Mouse (Mus musculus) left cerebral cortex, postnatal 4 days (tissue): ENCODE results near the gene Gpc6. TPM values are rescaled to one million over a fixed set of nuclear protein-coding genes. Genes with fewer than 3 reads are reported as not detected.

Source experiments
- DNase-seq: peaks from one replicate; pipeline ENCODE4 v3.0.0-alpha.2; 2022
- intact Hi-C: fragments of 180-260 bp; cut with DNase I; formaldehyde crosslinking; loops from one replicate; pipeline ENCODE4 v1.15.1; 2025
- total RNA-seq, 2 experiments: library from RNA; stranded (reverse); gene quantifications; 2 replicates each; pipeline ENCODE4 v1.2.3; 2021

Gpc6 gene
- total RNA-seq, 2 experiments from 2014 or later: 24.8 to 26.4 TPM

- peak; percentile 30 for DNase-seq
- intact Hi-C loops: no loop called here
These were observed 852.9 kb downstream of the Gpc6 start for GRCm38 (mm10) chr14:117777866-117778500.

GRCm38 (mm10) chr14:117778538-117779413, 853.7 kb downstream of the Gpc6 start:
- no peak for DNase-seq
- intact Hi-C loops: no loop called here

- no peak for DNase-seq
- intact Hi-C loops: no loop called here
These were observed 856.6 kb downstream of the Gpc6 start for GRCm38 (mm10) chr14:117781724-117782123.

GRCm38 (mm10) chr14:117783671-117784262, 858.7 kb downstream of the Gpc6 start:
- peak; percentile 8 for DNase-seq
- intact Hi-C loops: no loop called here

- no peak for DNase-seq
- intact Hi-C loops: no loop called here
These were observed 859.8 kb downstream of the Gpc6 start for GRCm38 (mm10) chr14:117784960-117785359.

GRCm38 (mm10) chr14:117785507-117786085, 860.5 kb downstream of the Gpc6 start:
- intact Hi-C loops: no loop called here
- DNase-seq: no peak

GRCm38 (mm10) chr14:117786647-117787046, 861.5 kb downstream of the Gpc6 start:
- intact Hi-C loops: no loop called here
- DNase-seq: no peak

GRCm38 (mm10) chr14:117794874-117795273, 869.8 kb downstream of the Gpc6 start:
- intact Hi-C loops: no loop called here
- no peak for DNase-seq

- intact Hi-C loops: no loop called here
- no peak for DNase-seq
These were observed 871.5 kb downstream of the Gpc6 start for GRCm38 (mm10) chr14:117796661-117797060.

GRCm38 (mm10) chr14:117800399-117800798, 875.3 kb downstream of the Gpc6 start:
- DNase-seq: no peak
- intact Hi-C loops: no loop called here

GRCm38 (mm10) chr14:117807846-117808245, 882.7 kb downstream of the Gpc6 start:
- no peak for DNase-seq
- intact Hi-C loops: no loop called here

- peak; percentile 68 for DNase-seq
- intact Hi-C loops: no loop called here
These were observed 883.2 kb downstream of the Gpc6 start for GRCm38 (mm10) chr14:117808326-117808725.

GRCm38 (mm10) chr14:117810321-117811270, 885.5 kb downstream of the Gpc6 start:
- DNase-seq: no peak
- intact Hi-C loops: no loop called here

- DNase-seq: no peak
- intact Hi-C loops: no loop called here
These were observed 888.4 kb downstream of the Gpc6 start for GRCm38 (mm10) chr14:117813473-117813872.

- intact Hi-C loops: no loop called here
- DNase-seq: no peak
These were observed 890.9 kb downstream of the Gpc6 start for GRCm38 (mm10) chr14:117816008-117816407.

- no peak for DNase-seq
- intact Hi-C loops: no loop called here
These were observed 891.6 kb downstream of the Gpc6 start for GRCm38 (mm10) chr14:117816706-117817105.

- intact Hi-C loops: no loop called here
- no peak for DNase-seq
These were observed 892.1 kb downstream of the Gpc6 start for GRCm38 (mm10) chr14:117817196-117817595.

- intact Hi-C loops: no loop called here
- DNase-seq: no peak
These were observed 899.4 kb downstream of the Gpc6 start for GRCm38 (mm10) chr14:117824491-117824890.

GRCm38 (mm10) chr14:117826294-117827046, 901.4 kb downstream of the Gpc6 start:
- no peak for DNase-seq
- intact Hi-C loops: no loop called here
